Mouse (Mus musculus) layer of hippocampus, adult 9-10 months (tissue): ENCODE measurements around the gene Riox1.
"Not testable (repeated sequence)": the region's sequence is repeated elsewhere in the genome, so short reads cannot be mapped to it uniquely, and the experiment has no call there.

ENCODE experiments used
- DNase-seq: peaks from one replicate; pipeline ENCODE4 v3.0.0; 2022; ENCODE audit warnings: low spot score

Riox1 gene

GRCm38 (mm10) chr12:83950493-83950839, at the start of gene Riox1:
Gene Riox1, plus strand, starts transcription at chr12:83950608.
- DNase-seq: peak; percentile 61

GRCm38 (mm10) chr12:83910451-83910850, 40.0 kb upstream of the Riox1 start:
- no peak for DNase-seq

GRCm38 (mm10) chr12:83914202-83914740, 36.1 kb upstream of the Riox1 start:
- no peak for DNase-seq

GRCm38 (mm10) chr12:83914797-83915196, 35.6 kb upstream of the Riox1 start:
- DNase-seq: no peak

- no peak for DNase-seq
Observed at GRCm38 (mm10) chr12:83916884-83917283, 33.5 kb upstream of the Riox1 start.

GRCm38 (mm10) chr12:83920721-83921441, 29.5 kb upstream of the Riox1 start:
- no peak for DNase-seq

- DNase-seq: peak; percentile 99
Observed at GRCm38 (mm10) chr12:83921535-83922381, 28.6 kb upstream of the Riox1 start, which contains the start of gene Numb. Gene Numb, minus strand, starts transcription at chr12:83921934.

GRCm38 (mm10) chr12:83922724-83923485, 27.5 kb upstream of the Riox1 start:
- DNase-seq: no peak

- DNase-seq: no peak
Observed at GRCm38 (mm10) chr12:83923486-83923859, 26.9 kb upstream of the Riox1 start.

GRCm38 (mm10) chr12:83924332-83924731, 26.1 kb upstream of the Riox1 start:
- DNase-seq: no peak

GRCm38 (mm10) chr12:83925160-83925703, 25.2 kb upstream of the Riox1 start:
- no peak for DNase-seq

- DNase-seq: no peak
Observed at GRCm38 (mm10) chr12:83926061-83926460, 24.3 kb upstream of the Riox1 start.

GRCm38 (mm10) chr12:83927747-83928146, 22.7 kb upstream of the Riox1 start:
- DNase-seq: no peak

- no peak for DNase-seq
Observed at GRCm38 (mm10) chr12:83929186-83929804, 21.1 kb upstream of the Riox1 start.

- DNase-seq: no peak
Observed at GRCm38 (mm10) chr12:83937600-83937999, 12.8 kb upstream of the Riox1 start.

GRCm38 (mm10) chr12:83938592-83938991, 11.8 kb upstream of the Riox1 start:
- DNase-seq: not testable (repeated sequence)

- no peak for DNase-seq
Observed at GRCm38 (mm10) chr12:83939332-83939731, 11.1 kb upstream of the Riox1 start.

GRCm38 (mm10) chr12:83940031-83940430, 10.4 kb upstream of the Riox1 start:
- no peak for DNase-seq

- no peak for DNase-seq
Observed at GRCm38 (mm10) chr12:83941938-83942337, 8.5 kb upstream of the Riox1 start.

GRCm38 (mm10) chr12:83947260-83947811, 3.1 kb upstream of the Riox1 start:
- DNase-seq: no peak

GRCm38 (mm10) chr12:83949043-83949442, 1.4 kb upstream of the Riox1 start:
- no peak for DNase-seq
